Mouse (Mus musculus): ENCODE data around the gene Tctex1d1. TPM values are rescaled to one million over a fixed set of nuclear protein-coding genes. Genes with fewer than 3 reads are reported as not detected.

Gene Tctex1d1
- polyA plus RNA-seq, 1 experiment from 2014 or later: 0.37 TPM

- Histone ChIP-seq H3K27me3 (ENCODE audit: control insufficient read depth, insufficient read depth, low read length) (no peaks in the 10 kb centered on the region), H3K27ac (replicated peaks; ENCODE audit: low read depth, low read length) (no peak overlapping the region), H3K9ac (ENCODE audit: low read length) (no peak overlapping the region), H3K4me2 (ENCODE audit: low read depth, severe bottlenecking) (no peak overlapping the region), H3K4me3 (ENCODE audit: low read depth, low read length) (no peak overlapping the region), H3K9me3 (ENCODE audit: control insufficient read depth, low read length) (no peaks in the 10 kb centered on the region), H3K36me3 (ENCODE audit: control insufficient read depth, insufficient read depth, low read length) (no peaks in the 10 kb centered on the region), H3K4me1 (ENCODE audit: control insufficient read depth, insufficient read depth, low read length) (no peaks in the 10 kb centered on the region; the same call in 1 of the 2 replicates)
- WGBS: 78% methylated on average over 11 of the region's 11 CpGs
- DNase-seq (ENCODE audit: low spot score) (no peak), ATAC-seq (ENCODE audit: insufficient number of reproducible peaks, low FRiP score, low TSS enrichment, low read depth) (no peak)
Measured at GRCm38 (mm10) chr4:102990595-102991340, 12.4 kb downstream of the Tctex1d1 start.

GRCm38 (mm10) chr4:102991685-102992084, 13.3 kb downstream of the Tctex1d1 start:
- Histone ChIP-seq H3K4me1 (ENCODE audit: control insufficient read depth, insufficient read depth, low read length) (no peaks in the 10 kb centered on the region; the same call in 1 of the 2 replicates), H3K9ac (ENCODE audit: low read length) (no peak overlapping the region), H3K27me3 (ENCODE audit: control insufficient read depth, insufficient read depth, low read length) (no peaks in the 10 kb centered on the region), H3K4me3 (ENCODE audit: low read depth, low read length) (no peak overlapping the region), H3K36me3 (ENCODE audit: control insufficient read depth, insufficient read depth, low read length) (no peaks in the 10 kb centered on the region), H3K9me3 (ENCODE audit: control insufficient read depth, low read length) (no peaks in the 10 kb centered on the region), H3K27ac (replicated peaks; ENCODE audit: low read depth, low read length) (no peak overlapping the region), H3K4me2 (ENCODE audit: low read depth, severe bottlenecking) (no peak overlapping the region)
- no peak for DNase-seq (ENCODE audit: low spot score)
- WGBS: 78% methylated on average over 3 of the region's 3 CpGs
- ATAC-seq (ENCODE audit: insufficient number of reproducible peaks, low FRiP score, low TSS enrichment, low read depth): no peak

GRCm38 (mm10) chr4:103004681-103005080, 26.3 kb downstream of the Tctex1d1 start:
- H3K4me2 ChIP-seq (ENCODE audit: low read depth, severe bottlenecking): no peak overlapping the region
- no peak overlapping the region for H3K9ac ChIP-seq (ENCODE audit: low read length)
- ATAC-seq (ENCODE audit: insufficient number of reproducible peaks, low FRiP score, low TSS enrichment, low read depth) (no peak), DNase-seq (ENCODE audit: low spot score) (no peak)
- no peak overlapping the region for H3K4me3 ChIP-seq (ENCODE audit: low read depth, low read length)
- no peaks in the 10 kb centered on the region for H3K36me3 ChIP-seq (ENCODE audit: control insufficient read depth, insufficient read depth, low read length)
- peaks cover 12% of the 10 kb centered on the region for H3K4me1 ChIP-seq (ENCODE audit: control insufficient read depth, insufficient read depth, low read length)
- no peaks in the 10 kb centered on the region for H3K9me3 ChIP-seq (ENCODE audit: control insufficient read depth, low read length)
- H3K27ac ChIP-seq (replicated peaks; ENCODE audit: low read depth, low read length): peak overlapping the region; percentile 23; the same call in 1 of the 2 replicates
- H3K27me3 ChIP-seq (ENCODE audit: control insufficient read depth, insufficient read depth, low read length): no peaks in the 10 kb centered on the region
- 78% methylated on average over 4 of the region's 4 CpGs for WGBS

GRCm38 (mm10) chr4:103005190-103005945, 27.0 kb downstream of the Tctex1d1 start:
- H3K27ac ChIP-seq (replicated peaks; ENCODE audit: low read depth, low read length): peak overlapping the region; percentile 55
- peak; percentile 66 for DNase-seq (ENCODE audit: low spot score)
- 12% methylated on average over 15 of the region's 15 CpGs for WGBS

GRCm38 (mm10) chr4:103006266-103006665, 27.9 kb downstream of the Tctex1d1 start:
- Histone ChIP-seq H3K9ac (ENCODE audit: low read length) (no peak overlapping the region), H3K36me3 (ENCODE audit: control insufficient read depth, insufficient read depth, low read length) (no peaks in the 10 kb centered on the region), H3K27ac (replicated peaks; ENCODE audit: low read depth, low read length) (peak overlapping the region; percentile 55), H3K27me3 (ENCODE audit: control insufficient read depth, insufficient read depth, low read length) (no peaks in the 10 kb centered on the region), H3K4me3 (ENCODE audit: low read depth, low read length) (no peak overlapping the region), H3K9me3 (ENCODE audit: control insufficient read depth, low read length) (no peaks in the 10 kb centered on the region), H3K4me1 (ENCODE audit: control insufficient read depth, insufficient read depth, low read length) (peaks cover 12% of the 10 kb centered on the region), H3K4me2 (ENCODE audit: low read depth, severe bottlenecking) (no peak overlapping the region)
- 79% methylated on average over 5 of the region's 5 CpGs for WGBS
- ATAC-seq (ENCODE audit: insufficient number of reproducible peaks, low FRiP score, low TSS enrichment, low read depth) (no peak), DNase-seq (ENCODE audit: low spot score) (no peak)

More at GRCm38 (mm10) chr4:103005190-103005945, 27.0 kb downstream of the Tctex1d1 start:
- H3K4me1 ChIP-seq (ENCODE audit: control insufficient read depth, insufficient read depth, low read length): peaks cover 12% of the 10 kb centered on the region
- H3K9ac ChIP-seq (ENCODE audit: low read length): no peak overlapping the region
- no peaks in the 10 kb centered on the region for H3K27me3 ChIP-seq (ENCODE audit: control insufficient read depth, insufficient read depth, low read length)
- H3K9me3 ChIP-seq (ENCODE audit: control insufficient read depth, low read length): no peaks in the 10 kb centered on the region
- H3K4me2 ChIP-seq (ENCODE audit: low read depth, severe bottlenecking): no peak overlapping the region
- no peak for ATAC-seq (ENCODE audit: insufficient number of reproducible peaks, low FRiP score, low TSS enrichment, low read depth)
- H3K4me3 ChIP-seq (ENCODE audit: low read depth, low read length): no peak overlapping the region
- H3K36me3 ChIP-seq (ENCODE audit: control insufficient read depth, insufficient read depth, low read length): no peaks in the 10 kb centered on the region

- WGBS: 27% methylated on average over 4 of the region's 4 CpGs
- H3K4me2 ChIP-seq (ENCODE audit: low read depth, severe bottlenecking): no peak overlapping the region
- no peak overlapping the region for H3K9ac ChIP-seq (ENCODE audit: low read length)
- H3K27me3 ChIP-seq (ENCODE audit: control insufficient read depth, insufficient read depth, low read length): no peaks in the 10 kb centered on the region
- ATAC-seq (ENCODE audit: insufficient number of reproducible peaks, low FRiP score, low TSS enrichment, low read depth) (peak; percentile 48; the same call in 1 of the 2 replicates), DNase-seq (ENCODE audit: low spot score) (peak; percentile 49)
- no peaks in the 10 kb centered on the region for H3K36me3 ChIP-seq (ENCODE audit: control insufficient read depth, insufficient read depth, low read length)
- peaks cover 16% of the 10 kb centered on the region for H3K4me1 ChIP-seq (ENCODE audit: control insufficient read depth, insufficient read depth, low read length)
- H3K9me3 ChIP-seq (ENCODE audit: control insufficient read depth, low read length): no peaks in the 10 kb centered on the region
- H3K4me3 ChIP-seq (ENCODE audit: low read depth, low read length): no peak overlapping the region
- H3K27ac ChIP-seq (replicated peaks; ENCODE audit: low read depth, low read length): no peak overlapping the region
Measured at GRCm38 (mm10) chr4:103006943-103007418, 28.6 kb downstream of the Tctex1d1 start.

GRCm38 (mm10) chr4:103010734-103011133, 32.3 kb downstream of the Tctex1d1 start:
- Histone ChIP-seq H3K36me3 (ENCODE audit: control insufficient read depth, insufficient read depth, low read length) (no peaks in the 10 kb centered on the region), H3K4me2 (ENCODE audit: low read depth, severe bottlenecking) (no peak overlapping the region), H3K4me1 (ENCODE audit: control insufficient read depth, insufficient read depth, low read length) (peaks cover 19% of the 10 kb centered on the region), H3K9me3 (ENCODE audit: control insufficient read depth, low read length) (no peaks in the 10 kb centered on the region), H3K27ac (replicated peaks; ENCODE audit: low read depth, low read length) (no peak overlapping the region), H3K9ac (ENCODE audit: low read length) (no peak overlapping the region), H3K4me3 (ENCODE audit: low read depth, low read length) (no peak overlapping the region), H3K27me3 (ENCODE audit: control insufficient read depth, insufficient read depth, low read length) (no peaks in the 10 kb centered on the region)
- 86% methylated on average over 4 of the region's 4 CpGs for WGBS
- DNase-seq (ENCODE audit: low spot score) (no peak), ATAC-seq (ENCODE audit: insufficient number of reproducible peaks, low FRiP score, low TSS enrichment, low read depth) (no peak)

- Histone ChIP-seq H3K4me3 (ENCODE audit: low read depth, low read length) (no peak overlapping the region), H3K4me2 (ENCODE audit: low read depth, severe bottlenecking) (no peak overlapping the region), H3K27ac (replicated peaks; ENCODE audit: low read depth, low read length) (no peak overlapping the region), H3K9me3 (ENCODE audit: control insufficient read depth, low read length) (no peaks in the 10 kb centered on the region), H3K36me3 (ENCODE audit: control insufficient read depth, insufficient read depth, low read length) (no peaks in the 10 kb centered on the region), H3K9ac (ENCODE audit: low read length) (no peak overlapping the region), H3K27me3 (ENCODE audit: control insufficient read depth, insufficient read depth, low read length) (no peaks in the 10 kb centered on the region), H3K4me1 (ENCODE audit: control insufficient read depth, insufficient read depth, low read length) (peaks cover 14% of the 10 kb centered on the region)
- no peak for ATAC-seq (ENCODE audit: insufficient number of reproducible peaks, low FRiP score, low TSS enrichment, low read depth)
- no peak for DNase-seq (ENCODE audit: low spot score)
- WGBS: 23% methylated on average over 7 of the region's 7 CpGs
Measured at GRCm38 (mm10) chr4:103011823-103012222, 33.4 kb downstream of the Tctex1d1 start.

Measured in limb, embryonic 11.5 days (tissue).